Mouse (Mus musculus) cerebellum, adult 9-11 months (tissue): ENCODE data around the gene Ric8b.

Experiments used
- DNase-seq: peaks from one replicate; pipeline ENCODE4 v3.0.0; 2022

The Ric8b gene

DNA sequence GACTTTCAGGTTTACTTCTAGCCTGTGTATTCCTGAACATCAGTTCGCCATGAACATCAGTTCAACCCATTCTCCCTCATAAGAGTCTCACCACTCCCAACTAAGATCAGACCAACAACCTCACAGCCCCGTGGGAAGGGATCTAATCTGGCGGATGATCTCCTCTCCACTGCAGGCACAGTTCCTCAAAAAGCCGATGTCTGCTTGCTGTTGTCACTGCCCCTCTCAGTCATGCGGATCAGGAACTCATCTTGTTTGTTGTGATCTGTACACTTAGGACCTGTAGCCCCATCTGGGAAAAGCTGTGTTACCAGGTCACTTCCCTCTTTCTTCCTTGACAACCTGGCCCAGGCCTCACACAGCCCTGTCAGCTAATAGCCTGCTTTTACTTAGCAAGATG lies 45.7 kb downstream of the Ric8b start:
- DNase-seq: no peak

DNA sequence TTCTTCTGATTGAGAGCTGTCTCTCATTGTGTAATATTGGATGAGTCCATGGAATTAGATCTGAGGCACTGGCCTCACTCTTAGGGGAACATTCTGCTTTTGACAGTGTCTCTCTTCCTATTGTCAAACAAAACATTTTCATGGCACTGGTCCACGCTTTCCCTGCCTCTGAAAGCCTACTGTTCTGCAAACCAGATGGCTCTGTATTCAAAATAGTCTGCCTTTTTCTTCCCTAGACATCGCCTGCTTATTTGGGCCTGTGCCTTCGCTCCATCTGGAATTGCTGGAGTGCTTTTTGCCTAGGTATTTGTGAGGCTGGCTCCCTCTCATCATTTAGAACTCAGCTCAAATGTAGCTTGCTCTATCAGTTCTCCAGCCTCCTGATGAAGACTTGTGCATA lies 46.3 kb downstream of the Ric8b start:
- DNase-seq: peak; percentile 85

DNA sequence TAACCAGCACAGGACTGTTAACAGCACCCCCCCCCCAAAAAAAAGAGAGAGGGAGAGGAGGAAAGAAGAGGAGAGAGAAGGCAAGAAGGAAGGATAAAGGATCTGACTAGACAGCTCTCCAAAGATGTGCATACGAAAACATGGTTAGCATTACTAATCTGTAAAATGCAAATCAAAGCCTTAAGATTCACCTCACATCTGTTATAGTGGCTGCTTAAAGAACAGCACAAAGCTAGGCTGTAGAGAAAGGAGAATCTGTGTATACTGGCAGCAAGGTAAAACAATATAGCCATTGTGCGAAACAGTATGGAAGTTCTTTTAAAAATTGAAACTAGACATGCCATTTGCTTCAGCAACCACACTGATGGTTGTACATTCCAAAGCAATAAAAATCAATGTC lies 49.1 kb downstream of the Ric8b start:
- DNase-seq: no peak

DNA sequence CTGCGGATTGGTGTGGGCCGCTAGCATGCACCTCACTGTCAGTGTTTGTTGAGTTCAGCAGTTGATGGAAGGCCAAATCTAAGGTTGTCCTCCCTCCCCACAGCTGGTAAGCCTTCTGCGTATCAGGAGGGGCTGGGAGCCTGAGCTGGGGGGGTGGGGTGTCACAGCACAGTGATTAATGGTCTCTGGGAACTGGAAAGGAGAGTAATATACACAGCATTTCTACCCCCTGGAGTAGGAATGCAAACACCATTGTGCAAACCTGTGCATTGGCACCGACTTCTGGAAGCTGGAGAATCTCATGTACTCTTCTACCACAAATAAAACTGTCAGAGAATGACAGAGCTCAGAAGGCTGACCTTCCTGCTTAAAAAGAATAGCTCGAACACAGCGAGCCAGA lies 50.2 kb downstream of the Ric8b start:
- DNase-seq: no peak

DNA sequence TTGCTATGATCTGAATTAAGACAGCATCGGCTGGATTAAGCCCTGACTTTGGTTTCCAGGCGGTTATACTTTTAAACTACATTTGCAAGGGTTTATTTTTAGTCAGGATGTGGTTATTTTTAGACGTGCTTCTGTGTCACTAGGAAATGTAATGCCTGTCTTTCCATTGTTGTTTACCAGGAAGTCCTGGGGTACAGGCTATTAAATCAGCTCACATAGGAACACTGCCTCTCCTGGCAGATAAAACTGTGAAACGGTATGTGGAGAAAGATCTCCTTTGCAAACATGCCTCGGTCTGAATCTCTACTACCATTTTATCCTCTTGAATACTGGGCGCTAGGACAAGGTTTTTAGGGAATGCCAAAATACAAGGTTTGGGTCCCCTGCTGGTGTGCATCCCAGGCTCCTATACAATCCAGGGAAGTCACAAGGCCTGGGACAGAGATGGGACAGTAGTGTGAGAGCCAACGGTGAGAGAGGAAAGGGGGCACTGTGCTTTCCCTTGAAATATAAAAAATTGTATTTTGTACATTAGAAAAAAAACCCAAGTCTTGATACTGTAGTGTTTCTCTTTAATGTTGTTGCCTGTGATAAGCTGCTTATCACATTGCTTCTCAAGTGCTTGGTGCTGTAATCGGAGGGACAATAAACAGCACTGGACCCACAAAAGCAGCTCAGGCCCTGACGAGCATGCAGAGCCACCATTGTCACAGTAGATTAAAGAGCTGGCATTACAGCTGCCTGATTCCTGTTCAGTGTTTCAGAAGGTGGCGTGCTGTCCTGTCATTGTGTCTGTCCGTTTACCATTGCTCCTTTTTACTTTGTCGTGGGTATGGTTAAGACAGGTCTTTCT lies 51.7 kb downstream of the Ric8b start:
- no peak for DNase-seq

DNA sequence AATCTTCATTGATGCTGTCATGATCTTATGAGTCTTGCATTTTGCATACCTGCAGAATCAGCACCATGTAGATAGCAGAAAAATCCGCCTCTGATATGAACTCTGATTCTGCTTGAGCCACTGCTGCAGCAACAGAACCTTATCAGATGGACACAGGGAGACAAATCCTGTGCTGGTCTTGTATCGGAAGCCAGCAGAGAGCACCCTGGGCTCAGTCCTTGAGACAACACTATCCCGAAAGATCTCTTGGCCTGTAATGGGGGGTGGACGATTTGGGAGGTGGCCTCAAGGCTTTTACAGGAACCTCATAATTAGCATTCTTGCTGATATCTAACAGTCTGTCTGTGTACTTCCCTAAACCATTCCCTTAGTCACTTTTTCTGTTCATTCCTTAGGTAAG lies 57.8 kb downstream of the Ric8b start:
- no peak for DNase-seq

DNA sequence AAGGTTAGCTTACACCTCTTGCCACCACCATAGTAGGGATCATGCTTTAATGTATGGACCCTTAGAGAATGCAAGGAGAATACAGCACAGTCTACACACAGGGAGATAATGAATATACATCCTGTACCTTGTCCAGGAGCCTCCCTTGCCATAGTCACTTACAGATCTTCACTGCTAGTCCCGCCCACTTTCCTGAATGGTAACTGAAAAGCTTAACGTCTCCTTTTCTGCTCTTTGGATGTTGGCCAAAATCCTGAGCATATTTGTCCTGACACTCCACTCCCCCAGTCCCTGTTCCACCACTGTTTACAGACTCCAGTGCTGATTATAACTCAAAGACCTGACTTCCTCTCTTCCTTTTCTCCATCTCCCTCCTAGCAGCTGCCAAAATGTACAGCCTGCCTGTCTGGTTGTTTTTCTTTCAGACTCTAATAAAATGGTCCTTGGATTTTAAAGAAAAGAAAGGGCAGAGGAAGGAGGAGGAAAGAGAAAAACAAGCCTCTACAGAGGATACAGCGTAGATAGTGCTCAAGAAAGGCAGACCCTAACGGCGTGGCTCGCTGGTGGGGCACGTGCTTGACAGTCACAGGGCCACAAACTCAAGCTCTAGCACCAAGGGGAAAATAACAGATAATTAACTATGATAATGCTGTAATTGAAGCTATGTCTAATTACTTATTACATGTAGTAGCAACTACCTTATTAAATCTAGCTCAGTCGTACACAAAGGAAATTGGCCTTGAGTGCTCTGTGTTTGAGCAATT lies 59.4 kb downstream of the Ric8b start:
- no peak for DNase-seq

DNA sequence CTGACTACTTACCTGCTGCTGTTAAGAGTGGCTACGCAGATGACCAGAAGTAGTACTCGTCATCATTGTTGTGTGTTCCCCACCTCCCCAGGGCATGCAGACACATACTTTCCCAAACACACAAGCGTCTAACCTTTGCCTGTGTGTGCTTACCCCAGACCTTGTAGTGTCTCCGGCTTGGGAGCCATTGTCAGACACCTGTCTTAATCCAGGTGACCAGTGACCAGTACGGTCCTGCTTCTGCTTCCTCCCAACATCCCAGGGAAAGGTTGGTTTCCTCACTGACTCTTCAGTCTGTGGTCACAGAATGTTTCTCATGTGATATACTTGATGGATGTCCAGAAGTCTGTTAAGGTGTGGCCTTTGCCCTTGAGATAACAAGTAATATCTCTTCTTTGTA lies 62.9 kb downstream of the Ric8b start:
- no peak for DNase-seq

DNA sequence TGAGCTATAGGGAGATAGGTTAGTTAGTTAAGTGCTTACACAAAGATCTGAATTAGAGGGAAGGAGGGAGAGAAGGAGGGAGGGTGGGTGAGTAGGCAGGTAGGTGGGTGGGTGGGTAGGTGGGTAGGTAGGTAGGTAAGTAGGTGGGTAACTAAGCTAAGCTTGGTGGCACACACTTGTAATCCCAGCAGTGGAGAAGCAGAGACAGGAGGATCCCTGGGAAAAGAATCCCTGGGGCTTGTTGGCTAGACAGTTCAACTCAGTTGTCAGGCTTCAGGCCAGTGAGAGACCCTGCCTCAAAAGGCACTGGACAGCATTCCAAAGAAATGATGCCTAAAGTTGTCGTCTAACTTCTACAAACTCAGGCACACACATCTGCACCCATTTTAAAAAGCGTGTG lies 64.0 kb downstream of the Ric8b start:
- no peak for DNase-seq

DNA sequence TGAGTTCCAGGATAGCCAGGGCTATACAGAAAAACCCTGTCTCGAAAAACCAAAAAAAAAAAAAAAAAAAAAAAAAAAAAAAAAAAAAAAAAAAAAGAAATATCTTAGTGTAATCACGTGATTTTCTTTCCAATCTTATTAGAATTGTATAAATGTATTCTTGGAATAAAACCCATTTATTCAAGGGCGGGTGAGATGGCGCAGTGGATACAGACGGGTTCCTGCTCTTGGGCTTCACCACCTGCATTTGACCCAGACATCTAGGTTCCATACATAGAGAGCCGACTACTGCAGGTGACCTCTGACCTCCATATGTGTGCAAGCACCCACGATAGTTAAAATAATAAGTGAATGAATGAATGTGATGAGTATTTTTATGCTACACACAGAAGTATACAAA lies 65.3 kb downstream of the Ric8b start:
- DNase-seq: no peak

DNA sequence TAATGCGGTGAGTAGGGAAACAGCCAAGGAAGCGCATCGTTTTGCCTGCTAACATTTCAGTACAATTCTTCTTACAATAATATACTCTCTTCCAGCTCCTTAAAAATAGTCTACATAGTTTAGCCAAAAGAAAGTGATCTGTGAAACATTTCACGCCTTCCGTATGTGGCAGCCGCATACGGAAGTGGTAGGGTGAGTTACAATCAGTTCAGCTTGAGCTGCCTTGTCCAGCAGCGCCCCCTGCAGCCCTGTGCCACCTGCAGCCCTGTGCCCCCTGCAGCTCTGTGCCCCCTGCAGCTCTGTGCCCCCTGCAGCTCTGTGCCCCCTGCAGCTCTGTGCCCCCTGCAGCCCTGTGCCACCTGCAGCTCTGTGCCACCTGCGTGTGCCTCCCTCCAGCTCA lies 68.5 kb downstream of the Ric8b start:
- no peak for DNase-seq

DNA sequence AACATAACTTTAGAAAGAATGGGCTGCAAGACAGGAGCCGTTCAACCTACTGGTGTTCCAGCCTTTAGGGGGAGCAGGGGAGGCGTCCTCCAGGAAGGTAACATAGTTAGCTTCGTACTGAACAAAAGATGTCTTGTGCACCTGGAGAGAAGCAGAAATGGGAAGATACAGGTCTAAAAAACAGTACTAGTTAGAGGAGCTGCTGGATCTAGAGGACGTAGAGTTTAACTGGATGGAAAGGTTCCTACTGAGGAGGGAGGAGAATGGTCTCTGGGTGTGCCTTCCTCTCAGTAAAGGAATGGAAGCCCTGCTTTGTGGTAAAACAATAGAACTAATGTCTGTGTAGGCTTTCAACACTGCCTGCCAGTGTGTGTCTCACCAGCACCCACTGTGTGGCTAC lies 70.2 kb downstream of the Ric8b start:
- no peak for DNase-seq

DNA sequence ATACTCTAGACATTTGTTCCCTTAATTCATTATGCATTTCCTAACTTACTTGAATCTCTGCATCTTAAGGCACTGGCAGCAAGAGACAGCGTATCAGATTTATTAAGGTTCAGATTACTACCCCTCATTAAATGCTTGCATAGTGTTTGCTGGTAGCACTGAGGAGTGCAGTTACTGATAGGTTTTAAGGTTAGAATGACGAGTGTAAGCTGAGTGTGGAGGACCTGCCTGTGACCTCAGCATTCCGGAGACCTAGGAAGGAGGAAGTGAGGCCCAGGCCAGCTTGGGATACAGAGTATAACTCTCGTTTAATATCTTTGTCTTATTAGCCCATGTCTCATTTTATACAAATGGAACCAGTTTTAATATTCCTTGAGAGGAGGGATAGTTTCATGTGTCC lies 71.2 kb downstream of the Ric8b start:
- no peak for DNase-seq

DNA sequence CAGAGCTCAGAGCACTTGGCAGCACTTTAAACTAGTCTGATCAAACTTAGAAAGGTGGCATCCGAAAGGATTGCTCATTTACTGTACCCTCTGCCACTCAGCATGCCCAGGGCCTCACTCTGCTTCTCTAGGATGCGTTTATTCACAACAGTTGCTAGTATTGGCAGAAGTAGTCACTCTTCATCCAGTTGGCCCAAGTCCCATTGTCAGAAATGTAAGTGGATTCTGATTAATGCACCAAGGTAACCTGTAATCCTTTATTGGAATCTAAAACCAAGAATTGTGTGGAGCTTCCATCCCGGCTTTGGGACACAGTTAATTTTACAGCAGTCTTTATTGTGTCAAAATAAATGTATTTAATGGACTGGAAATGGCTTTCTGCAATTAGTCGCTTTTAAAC lies 76.9 kb downstream of the Ric8b start:
- DNase-seq: peak; percentile 21

DNA sequence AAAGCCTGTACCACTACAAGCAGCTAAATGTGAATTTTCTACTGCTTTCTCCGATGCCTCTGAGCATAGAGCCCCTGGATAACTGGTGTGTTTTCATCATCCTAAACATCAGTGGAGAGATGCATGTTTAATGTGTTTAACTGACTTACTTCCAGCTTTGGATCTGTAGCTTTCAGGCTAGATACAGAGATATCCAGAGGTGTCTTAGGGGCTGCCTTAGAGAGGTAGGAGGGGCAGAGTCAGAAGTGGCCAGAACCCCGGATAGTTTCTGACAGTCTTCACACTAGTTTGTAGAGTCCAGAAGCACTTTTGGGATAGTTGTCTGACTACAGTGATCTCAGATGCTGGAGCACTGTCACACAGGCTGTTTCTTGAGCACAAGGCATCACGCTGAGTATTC lies 77.6 kb downstream of the Ric8b start:
- DNase-seq: no peak

DNA sequence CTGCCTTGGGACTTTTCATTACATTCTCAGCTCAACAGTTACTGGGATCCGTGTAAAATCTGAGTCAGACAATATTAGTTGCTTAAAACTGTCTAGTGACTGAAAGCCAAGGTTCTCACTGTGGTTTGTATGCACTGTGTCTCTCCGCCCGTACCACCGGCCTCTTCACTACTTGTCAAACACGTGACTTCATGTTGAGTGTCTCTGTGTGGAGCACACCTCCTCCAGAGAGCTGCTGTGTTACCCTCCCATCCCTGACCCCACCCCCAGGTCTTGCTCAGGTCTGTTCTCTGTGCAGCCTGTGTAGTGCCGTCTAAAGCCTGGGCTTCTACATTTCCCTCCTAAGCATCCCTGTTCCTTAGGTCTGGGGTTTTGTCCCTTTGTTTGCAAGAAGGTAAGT lies 79.0 kb downstream of the Ric8b start:
- DNase-seq: no peak

DNA sequence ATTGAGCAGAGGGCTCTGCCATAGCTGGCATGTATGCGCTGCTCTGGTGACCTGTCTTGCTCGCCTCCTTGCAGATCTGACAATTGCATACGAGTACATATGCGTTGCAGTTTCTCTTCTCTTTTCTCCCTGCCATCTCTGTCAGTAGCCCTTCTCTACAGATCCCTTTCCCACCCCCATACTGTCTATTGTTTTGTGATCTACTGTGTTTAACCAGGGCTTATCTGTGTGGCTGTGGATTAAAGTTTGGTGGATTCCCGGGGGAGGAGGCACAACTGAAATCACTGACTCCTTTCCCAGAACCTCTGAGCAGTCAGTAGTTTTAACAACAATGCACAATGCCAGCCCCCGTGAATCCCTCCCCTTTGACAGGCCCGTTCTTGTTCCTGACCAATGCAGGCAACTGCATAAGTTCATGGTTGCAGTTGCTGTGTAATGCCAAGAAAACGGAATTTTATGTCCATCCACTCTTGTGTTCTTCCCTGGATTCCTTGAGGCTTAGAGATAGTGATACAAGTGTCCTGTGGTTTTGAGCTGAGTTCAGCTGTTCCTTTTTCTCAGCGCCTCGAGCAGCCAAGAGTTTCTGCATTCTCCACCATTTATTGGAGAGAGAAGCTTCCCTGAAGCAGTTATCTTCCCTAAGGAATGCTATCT lies 80.3 kb downstream of the Ric8b start:
- no peak for DNase-seq

DNA sequence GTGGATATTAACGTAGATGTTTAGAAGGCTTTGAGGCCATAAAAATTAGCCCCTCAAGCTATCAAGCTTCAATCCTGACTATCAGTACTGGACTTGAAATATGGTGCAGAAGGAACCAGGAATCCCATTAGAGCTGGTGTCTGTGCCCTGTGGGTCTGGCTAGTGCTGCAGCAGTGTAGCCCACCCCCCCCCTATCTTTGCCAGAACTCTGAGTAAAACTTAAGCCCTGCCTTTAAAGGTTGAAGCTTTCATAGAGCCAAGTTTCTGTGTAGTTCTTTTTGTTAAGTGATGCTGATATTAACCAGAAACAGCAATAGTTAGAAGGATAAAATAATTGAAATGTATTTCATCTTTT lies 80.8 kb downstream of the Ric8b start:
- DNase-seq: no peak

DNA sequence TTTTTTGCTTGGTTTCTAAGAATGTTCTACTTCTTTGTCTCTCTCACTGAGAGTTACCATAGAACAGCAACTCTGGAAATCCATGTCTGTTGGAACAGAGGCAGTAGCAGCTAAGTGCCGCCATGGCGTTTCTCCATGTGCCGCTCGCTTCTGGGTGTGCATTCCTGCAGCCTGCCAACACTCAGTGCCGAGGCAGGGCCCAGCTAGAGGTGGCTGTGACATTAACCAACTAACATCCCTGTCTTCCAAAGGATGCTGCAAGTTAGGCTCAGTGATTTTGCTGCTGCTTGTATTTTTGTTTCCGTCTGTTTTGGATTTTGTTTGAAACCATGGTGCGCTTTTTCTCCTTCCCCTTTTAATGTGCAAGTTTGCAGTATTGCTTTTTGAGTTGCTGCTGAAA lies 84.5 kb downstream of the Ric8b start:
- no peak for DNase-seq

DNA sequence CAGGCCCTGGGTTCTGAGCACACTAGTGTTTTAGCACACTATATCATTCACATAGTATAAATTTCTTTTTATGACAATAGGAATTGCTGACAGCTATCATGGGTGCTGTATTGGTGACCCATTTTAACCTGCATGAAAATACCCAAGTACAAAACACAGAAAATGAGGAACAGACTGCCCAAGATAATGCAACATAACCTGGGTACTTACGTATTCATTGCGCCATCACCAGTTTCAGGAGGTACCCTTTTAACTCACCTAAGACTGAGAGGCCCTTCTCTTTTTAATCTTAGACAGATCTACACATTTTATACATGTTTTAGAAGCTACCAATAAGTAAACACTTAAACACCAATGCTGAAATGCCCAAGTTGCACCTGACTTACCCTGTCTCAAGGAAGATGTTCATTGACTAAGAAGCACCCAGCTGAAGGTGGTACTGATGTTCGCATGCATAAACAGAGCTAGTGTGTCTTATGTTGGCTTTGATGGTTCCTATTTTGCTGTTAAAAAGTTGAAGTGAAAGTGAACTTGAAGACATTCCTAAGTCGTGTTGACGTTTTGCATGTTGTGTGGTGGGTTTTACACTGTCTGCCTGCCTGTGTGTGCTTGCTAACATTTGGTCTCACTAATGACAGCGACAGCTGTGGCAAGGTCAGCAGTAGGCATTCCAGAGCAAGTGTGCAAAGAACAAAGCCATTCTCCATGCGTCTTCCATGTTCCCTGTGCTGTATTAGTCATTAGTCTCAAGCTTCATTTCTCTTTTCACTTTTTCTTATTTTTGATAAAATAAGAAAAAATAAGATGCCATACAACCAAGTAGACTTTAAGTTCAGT lies 86.0 kb downstream of the Ric8b start:
- no peak for DNase-seq

DNA sequence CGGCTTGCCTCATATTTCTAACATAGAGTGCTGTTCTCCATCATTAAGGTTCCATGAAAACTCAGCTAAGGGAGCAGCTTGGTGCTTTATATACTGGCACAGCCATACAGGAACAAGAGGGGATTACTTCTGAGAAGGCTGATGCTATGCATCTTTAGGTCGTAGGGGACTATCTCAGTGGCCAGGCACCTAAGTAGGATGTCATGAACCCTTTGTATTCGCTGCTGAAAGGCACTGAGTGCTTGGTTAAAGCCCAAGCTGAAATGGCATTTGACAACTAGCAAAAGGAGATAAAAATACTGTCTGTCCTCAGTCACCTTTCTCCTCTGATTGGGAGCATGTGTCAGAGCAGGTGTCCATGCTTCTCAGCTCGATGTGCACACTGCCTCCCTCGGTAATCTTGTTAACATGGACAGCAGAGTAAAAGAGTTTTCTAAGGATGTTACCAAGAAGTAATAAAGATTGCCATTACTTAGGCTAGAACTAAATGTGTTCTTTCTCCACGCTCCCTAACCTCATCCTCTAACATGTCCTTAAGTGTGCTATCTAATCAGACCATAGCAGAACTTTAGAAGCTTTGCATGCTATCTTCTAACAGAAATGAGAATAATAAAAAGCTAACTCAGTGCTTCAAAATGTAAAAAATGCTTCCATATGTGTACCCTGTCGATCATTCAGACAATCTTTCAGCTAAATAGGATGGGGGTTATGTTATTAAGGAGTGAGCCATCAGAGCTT lies 89.3 kb downstream of the Ric8b start:
- no peak for DNase-seq
